Mouse (Mus musculus) MEL (cell line): ENCODE results near the gene Ankrd54.

Experiments
- CTCF ChIP-seq, 3 experiments: IDR thresholded peaks in 2 of 3; conservative IDR thresholded peaks in 1 of 3; 2 replicates each; pipeline ENCODE4 v1.5.1; 2011 to 2012; ENCODE audit warnings: low read length in 3 of 3, low read depth in 2 of 3, mild to moderate bottlenecking in 2 of 3, improper control_type of control experiment in 1 of 3, inconsistent platforms in 1 of 3, mixed read lengths in 1 of 3, moderate library complexity in 1 of 3; ENCODE audit not compliant: control insufficient read depth in 1 of 3, insufficient read depth in 1 of 3, poor library complexity in 1 of 3, severe bottlenecking in 1 of 3
- MAZ ChIP-seq: IDR thresholded peaks from 2 replicates; pipeline ENCODE4 v1.6.1; 2012; ENCODE audit warnings: low read depth, mild to moderate bottlenecking, inconsistent platforms, low read length, improper control_type of control experiment
- POLR2A ChIP-seq, 2 experiments: IDR thresholded peaks; 2 replicates each; pipeline ENCODE4 v1.6.1; 2011 to 2012; ENCODE audit warnings: low read length in 2 of 2, mild to moderate bottlenecking in 2 of 2, control low read depth in 1 of 2, improper control_type of control experiment in 1 of 2, low read depth in 1 of 2, moderate library complexity in 1 of 2; ENCODE audit not compliant: control insufficient read depth in 1 of 2, insufficient read depth in 1 of 2, poor library complexity in 1 of 2
- TAL1 ChIP-seq: IDR thresholded peaks from 2 replicates; pipeline ENCODE4 v1.6.1; 2012; ENCODE audit warnings: mild to moderate bottlenecking, inconsistent platforms, low read length, moderate library complexity, mixed read lengths
- USF1 ChIP-seq: IDR thresholded peaks from 2 replicates; pipeline ENCODE4 v1.6.1; 2014; ENCODE audit warnings: low read depth, mild to moderate bottlenecking, inconsistent platforms, low read length, improper control_type of control experiment, moderate library complexity

GRCm38 (mm10) chr15:79044837-79045236 is 17.9 kb downstream of the Ankrd54 start:
- TF ChIP-seq POLR2A (IDR thresholded peaks at IDR 0.05; ENCODE audit: control insufficient read depth in 1 of 2, insufficient read depth in 1 of 2, low read depth in 1 of 2, low read length in 2 of 2, poor library complexity in 1 of 2) (no peak), CTCF (IDR thresholded peaks at IDR 0.05 in 2 of 3, conservative IDR thresholded peaks at IDR 0.05 in 1 of 3; ENCODE audit: control insufficient read depth in 1 of 3, insufficient read depth in 1 of 3, low read depth in 2 of 3, low read length in 3 of 3, poor library complexity in 1 of 3, severe bottlenecking in 1 of 3) (no peak), MAZ (no peak), USF1 (no peak), TAL1 (no peak)
